Mouse (Mus musculus) embryonic facial prominence, embryonic 14.5 days (tissue): Measurements from ENCODE around the gene Gm9821. TPM values are rescaled to one million over a fixed set of nuclear protein-coding genes. Genes with fewer than 3 reads are reported as not detected.
A peak's percentile ranks its signal among the peaks of the same experiment; 100 is the strongest.

Source experiments
- ATAC-seq: fragments of 200-750 bp; cut with Nextera tagmentation; 2 replicates; pipeline ENCODE4 v1.8.0; 2017; ENCODE audit warnings: low read depth, moderate number of reproducible peaks, moderate TSS enrichment
- DNase-seq: peaks from one replicate; pipeline ENCODE4 v3.0.0-alpha.2; 2015; ENCODE audit warnings: low spot score
- H3K27ac ChIP-seq: fragments of 300-500 bp; sonication (generic); replicated peaks from 2 replicates; pipeline ENCODE4 v1.5.1; 2014; ENCODE audit warnings: low read depth, mild to moderate bottlenecking, low read length, moderate library complexity
- H3K27me3 ChIP-seq: fragments of 300-500 bp; sonication (generic); replicated peaks from 2 replicates; pipeline ENCODE4 v1.6.1; 2014; ENCODE audit warnings: low read length; ENCODE audit not compliant: control insufficient read depth, insufficient read depth
- H3K36me3 ChIP-seq: fragments of 300-500 bp; sonication (generic); 2 replicates; pipeline ENCODE4 v1.6.1; 2014; ENCODE audit warnings: low read length, mixed read lengths; ENCODE audit not compliant: control insufficient read depth, insufficient read depth
- H3K4me1 ChIP-seq: fragments of 300-500 bp; sonication (generic); 2 replicates; pipeline ENCODE4 v1.6.1; 2014; ENCODE audit warnings: antibody characterized with exemption, low read length; ENCODE audit not compliant: control insufficient read depth, insufficient read depth
- H3K4me2 ChIP-seq: fragments of 300-500 bp; sonication (generic); 2 replicates; pipeline ENCODE4 v1.6.1; 2014; ENCODE audit warnings: low read depth, mild to moderate bottlenecking, low read length, moderate library complexity, mixed read lengths
- H3K4me3 ChIP-seq: fragments of 300-500 bp; sonication (generic); 2 replicates; pipeline ENCODE4 v1.5.1; 2014; ENCODE audit warnings: low read depth, mild to moderate bottlenecking, low read length
- H3K9ac ChIP-seq: fragments of 300-500 bp; sonication (generic); 2 replicates; pipeline ENCODE4 v1.6.1; 2014; ENCODE audit warnings: low read depth, mild to moderate bottlenecking, low read length, moderate library complexity, mixed read lengths
- H3K9me3 ChIP-seq: fragments of 300-500 bp; sonication (generic); 2 replicates; pipeline ENCODE4 v1.6.1; 2016; ENCODE audit warnings: low read length; ENCODE audit not compliant: control insufficient read depth
- WGBS: fragments of 180-500 bp; shearing (Covaris S2); extraction: QIAGEN DNeasy Blood & Tissue Kit; methylation state at CpG from one replicate; pipeline ENCODE4 v1.1.7; 2014; 5-methylcytosine and 5-hydroxymethylcytosine counted together
- polyA plus RNA-seq: library from polyadenylated mRNA; unstranded; fragments of >200 nt; fragmentation: Nextera tagmentation; extraction: Ambion mirVana; gene quantifications from 2 replicates; pipeline ENCODE4 v1.2.1, GENCODE M21; 2014

Gene Gm9821
- polyA plus RNA-seq, 1 experiment from 2014 or later: 0.70 TPM

GRCm38 (mm10) chr2:91934826-91935525 lies 10.5 kb upstream of the Gm9821 start:
- Histone ChIP-seq H3K9ac (no peak overlapping the region), H3K9me3 (no peaks in the 10 kb centered on the region), H3K27ac (no peak overlapping the region), H3K4me2 (no peak overlapping the region), H3K36me3 (peaks cover 61% of the 10 kb centered on the region), H3K27me3 (no peaks in the 10 kb centered on the region), H3K4me3 (no peak overlapping the region), H3K4me1 (peaks cover 11% of the 10 kb centered on the region)
- DNase-seq (no peak), ATAC-seq (no peak)
- WGBS: 86% methylated on average over 9 of the region's 9 CpGs

- ATAC-seq (no peak), DNase-seq (no peak)
- Histone ChIP-seq H3K4me3 (no peak overlapping the region), H3K9me3 (no peaks in the 10 kb centered on the region), H3K9ac (no peak overlapping the region), H3K27ac (no peak overlapping the region), H3K27me3 (no peaks in the 10 kb centered on the region), H3K4me2 (no peak overlapping the region), H3K36me3 (peaks cover 61% of the 10 kb centered on the region), H3K4me1 (peaks cover 11% of the 10 kb centered on the region)
- WGBS: 86% methylated on average over 7 of the region's 7 CpGs
These were observed 9.3 kb upstream of the Gm9821 start for GRCm38 (mm10) chr2:91936154-91936553.

GRCm38 (mm10) chr2:91939303-91939935 lies 6.1 kb upstream of the Gm9821 start:
- H3K9me3 ChIP-seq: no peaks in the 10 kb centered on the region
- H3K4me3 ChIP-seq: no peak overlapping the region
- H3K9ac ChIP-seq: no peak overlapping the region
- no peak for DNase-seq
- no peak overlapping the region for H3K27ac ChIP-seq
- ATAC-seq: no peak
- H3K27me3 ChIP-seq: no peaks in the 10 kb centered on the region
- H3K4me1 ChIP-seq: 0 out of 2 replicates have a peak, but pooled peaks cover 2% of the 10 kb centered on the region
- H3K4me2 ChIP-seq: no peak overlapping the region
- WGBS: 84% methylated on average over 12 of the region's 15 CpGs
- H3K36me3 ChIP-seq: peaks cover 55% of the 10 kb centered on the region

GRCm38 (mm10) chr2:91942356-91942755 lies 3.1 kb upstream of the Gm9821 start:
- no peak overlapping the region for H3K4me3 ChIP-seq
- H3K27me3 ChIP-seq: no peaks in the 10 kb centered on the region
- no peak overlapping the region for H3K27ac ChIP-seq
- no peaks in the 10 kb centered on the region for H3K9me3 ChIP-seq
- H3K4me1 ChIP-seq: 0 out of 2 replicates have a peak, but pooled peaks cover 6% of the 10 kb centered on the region
- no peak for ATAC-seq
- 59% methylated on average over 6 of the region's 6 CpGs for WGBS
- H3K36me3 ChIP-seq: peaks cover 26% of the 10 kb centered on the region
- no peak overlapping the region for H3K4me2 ChIP-seq
- H3K9ac ChIP-seq: no peak overlapping the region
- DNase-seq: no peak

GRCm38 (mm10) chr2:91944170-91944950 lies 1.1 kb upstream of the Gm9821 start:
- Histone ChIP-seq H3K36me3 (peaks cover 6% of the 10 kb centered on the region), H3K4me1 (peaks cover 19% of the 10 kb centered on the region), H3K4me2 (no peak overlapping the region), H3K27me3 (no peaks in the 10 kb centered on the region), H3K27ac (no peak overlapping the region), H3K9me3 (no peaks in the 10 kb centered on the region), H3K9ac (no peak overlapping the region), H3K4me3 (no peak overlapping the region)
- WGBS: 33% methylated on average over 13 of the region's 13 CpGs
- DNase-seq (peak; percentile 80), ATAC-seq (peak; percentile 71)

GRCm38 (mm10) chr2:91946836-91947235 lies 1.3 kb downstream of the Gm9821 start:
- H3K36me3 ChIP-seq: peaks cover 4% of the 10 kb centered on the region; the same call in 1 of the 2 replicates
- ATAC-seq (no peak), DNase-seq (no peak)
- peaks cover 33% of the 10 kb centered on the region for H3K4me1 ChIP-seq
- H3K9ac ChIP-seq: no peak overlapping the region
- 42% methylated on average over 6 of the region's 6 CpGs for WGBS
- no peak overlapping the region for H3K27ac ChIP-seq
- no peaks in the 10 kb centered on the region for H3K27me3 ChIP-seq
- H3K9me3 ChIP-seq: no peaks in the 10 kb centered on the region
- no peak overlapping the region for H3K4me2 ChIP-seq
- H3K4me3 ChIP-seq: no peak overlapping the region

- peak overlapping the region; percentile 44; the same call in 1 of the 2 replicates for H3K27ac ChIP-seq
- H3K4me1 ChIP-seq: peaks cover 33% of the 10 kb centered on the region
- WGBS: 36% methylated on average over 11 of the region's 11 CpGs
- no peak overlapping the region for H3K4me3 ChIP-seq
- H3K27me3 ChIP-seq: no peaks in the 10 kb centered on the region
- no peaks in the 10 kb centered on the region for H3K9me3 ChIP-seq
- peak; percentile 17; the same call in 1 of the 2 replicates for ATAC-seq
- no peak overlapping the region for H3K4me2 ChIP-seq
- H3K36me3 ChIP-seq: no peaks in the 10 kb centered on the region
- H3K9ac ChIP-seq: 0 out of 2 replicates have a peak overlapping the region, but pooled peaks have one; percentile 5
- peak; percentile 69 for DNase-seq
These were observed 2.1 kb downstream of the Gm9821 start for GRCm38 (mm10) chr2:91947397-91948150.

GRCm38 (mm10) chr2:91948151-91948509 lies 2.6 kb downstream of the Gm9821 start:
- Histone ChIP-seq H3K4me3 (no peak overlapping the region), H3K27me3 (no peaks in the 10 kb centered on the region), H3K4me2 (no peak overlapping the region; the same call in 1 of the 2 replicates), H3K4me1 (peaks cover 33% of the 10 kb centered on the region), H3K36me3 (no peaks in the 10 kb centered on the region), H3K9ac (no peak overlapping the region), H3K27ac (peak overlapping the region; percentile 39; the same call in 1 of the 2 replicates), H3K9me3 (no peaks in the 10 kb centered on the region)
- DNase-seq (no peak), ATAC-seq (no peak)
- 61% methylated on average over 5 of the region's 6 CpGs for WGBS
